Mouse (Mus musculus) heart, postnatal 0 days (tissue): ENCODE results near the gene Mcf2.

ENCODE experiments used
- CTCF ChIP-seq: IDR thresholded peaks from 2 replicates; pipeline ENCODE4 v1.5.1; 2016; ENCODE audit warnings: antibody characterized with exemption, control low read depth, low read depth
- EP300 ChIP-seq: IDR thresholded peaks from 2 replicates; pipeline ENCODE4 v1.6.1; 2016; ENCODE audit warnings: antibody characterized with exemption, low read depth

GRCm38 (mm10) chrX:60021007-60021406 lies 157.9 kb downstream of the Mcf2 start:
- no peak for TF ChIP-seq CTCF
- TF ChIP-seq EP300 = no peak
